Mouse (Mus musculus) adrenal gland, adult 2 months (tissue): Measurements from ENCODE around the gene Gm9945. TPM values are rescaled to one million over a fixed set of nuclear protein-coding genes. Genes with fewer than 3 reads are reported as not detected.
A peak's percentile ranks its signal among the peaks of the same experiment; 100 is the strongest.

Source experiments
- DNase-seq: peaks from one replicate; pipeline ENCODE4 v3.0.0; 2021
- polyA plus RNA-seq: library from polyadenylated mRNA; depleted of rRNA; stranded (reverse); fragments of >200 nt; gene quantifications from 2 replicates; pipeline ENCODE4 v1.2.3, GENCODE M21; 2012
- total RNA-seq, 2 experiments: library from RNA; stranded (reverse); gene quantifications; 2 replicates each; pipeline ENCODE4 v1.2.3; 2021

The Gm9945 gene
- total and polyA plus RNA-seq, 3 experiments, result not detected

DNA sequence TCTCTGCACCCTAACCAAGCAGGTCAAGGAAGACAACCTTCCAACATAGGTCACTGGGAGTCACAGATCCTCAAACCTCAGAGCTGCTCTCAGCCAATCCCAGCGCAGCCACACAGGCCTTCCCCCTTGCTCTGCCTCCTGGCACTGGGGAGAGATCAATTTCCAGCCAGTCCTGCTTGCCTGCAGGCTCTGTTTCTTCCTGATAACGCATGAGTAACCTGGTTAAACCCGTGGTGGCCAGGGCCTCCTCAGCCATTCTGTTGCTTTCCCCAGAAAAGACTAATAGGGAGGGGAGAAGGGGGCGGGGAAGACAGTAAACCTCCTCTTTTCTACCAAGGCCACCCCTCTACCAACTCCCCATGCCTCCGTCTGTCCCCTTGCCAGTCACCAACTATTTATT is 18.2 kb upstream of the Gm9945 start:
- peak; percentile 47 for DNase-seq

DNA sequence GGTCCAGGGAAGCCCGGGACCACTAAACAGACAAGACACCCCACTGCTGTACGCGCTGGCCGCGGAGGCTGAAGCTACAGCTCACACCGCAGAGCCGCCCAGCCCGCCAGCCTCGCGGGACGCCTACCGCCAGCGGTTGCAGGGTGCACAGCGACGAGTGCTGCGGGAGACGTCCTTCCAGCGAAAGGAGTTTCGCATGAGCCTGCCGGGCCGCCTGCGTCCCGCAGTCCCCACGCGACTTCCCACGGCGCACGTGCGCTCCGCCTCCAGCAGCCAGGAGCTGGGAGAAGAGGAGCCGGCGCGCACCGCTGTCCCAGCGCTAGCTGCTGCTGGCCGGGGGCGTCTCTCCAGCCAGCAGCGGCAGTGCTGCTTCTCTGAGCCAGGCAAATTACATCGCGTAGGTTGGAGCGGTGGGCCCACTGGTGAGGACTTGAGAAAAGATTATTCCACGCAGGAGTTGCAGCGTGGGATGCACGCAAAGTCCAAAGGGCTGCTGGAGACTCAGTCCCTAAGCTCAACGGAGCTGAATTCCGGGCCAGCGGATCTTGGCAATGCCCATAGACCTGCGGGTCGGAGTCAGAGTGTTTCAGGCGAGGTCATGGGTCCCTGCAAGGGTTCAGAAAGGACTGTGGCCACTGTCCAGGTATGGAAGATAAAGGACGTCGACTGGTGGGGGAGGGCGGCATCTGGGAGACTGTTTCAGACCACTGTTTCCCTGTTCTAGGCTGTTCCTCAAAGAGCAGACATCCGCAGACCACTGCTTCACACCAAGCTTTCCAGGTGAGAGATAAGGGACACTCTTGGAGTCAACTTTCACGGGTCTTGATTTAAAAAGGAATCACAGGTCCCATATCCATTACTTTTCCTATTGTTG is 16.2 kb upstream of the Gm9945 start:
- DNase-seq, result peak; percentile 45

- DNase-seq, result peak; percentile 84
Measured at GRCm38 (mm10) chr11:53466231-53466971, 13.6 kb upstream of the Gm9945 start.

DNA sequence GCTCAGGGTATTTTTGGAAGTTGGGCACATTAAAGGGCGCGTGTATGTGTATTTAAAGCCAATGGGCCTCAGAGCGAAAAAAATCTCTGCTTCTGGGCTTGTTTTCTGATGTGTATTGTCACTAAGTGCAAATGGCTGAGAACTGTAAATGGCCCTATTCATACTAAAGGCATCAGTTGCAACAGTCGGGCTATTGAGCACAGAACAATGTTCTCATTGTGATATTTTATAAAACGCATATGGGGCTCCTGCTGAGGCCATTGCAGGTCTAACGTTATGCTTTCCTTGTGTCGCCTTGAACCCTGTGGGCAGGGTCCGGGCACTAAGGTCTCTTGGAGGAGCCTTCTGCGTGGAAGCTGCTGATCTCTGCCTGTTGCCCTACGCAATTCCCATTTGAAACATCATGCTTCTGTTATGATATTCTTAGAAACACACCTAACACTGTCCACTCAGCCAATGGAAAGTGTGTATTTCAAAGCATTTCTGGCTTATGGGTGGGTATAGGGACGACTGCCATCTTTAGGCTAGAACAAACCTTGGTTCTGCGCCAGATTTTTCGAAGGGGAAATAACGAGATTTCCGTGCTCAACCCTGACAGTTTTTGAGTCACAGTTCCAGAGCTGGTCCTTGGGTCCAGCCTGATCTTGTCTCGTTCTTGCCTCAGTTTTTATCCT is 10.5 kb upstream of the Gm9945 start:
- DNase-seq, result no peak

- peak; percentile 89 for DNase-seq
Measured at GRCm38 (mm10) chr11:53469968-53470695, 9.8 kb upstream of the Gm9945 start, which contains the start of gene Gm9837. Gm9837 (minus strand) TSS chr11:53470479.

- DNase-seq, result no peak
Measured at GRCm38 (mm10) chr11:53472709-53473108, 7.3 kb upstream of the Gm9945 start.

GRCm38 (mm10) chr11:53475620-53476019 is 4.3 kb upstream of the Gm9945 start:
- no peak for DNase-seq

- DNase-seq, result no peak
Measured at GRCm38 (mm10) chr11:53477833-53478232, 2.1 kb upstream of the Gm9945 start.

DNA sequence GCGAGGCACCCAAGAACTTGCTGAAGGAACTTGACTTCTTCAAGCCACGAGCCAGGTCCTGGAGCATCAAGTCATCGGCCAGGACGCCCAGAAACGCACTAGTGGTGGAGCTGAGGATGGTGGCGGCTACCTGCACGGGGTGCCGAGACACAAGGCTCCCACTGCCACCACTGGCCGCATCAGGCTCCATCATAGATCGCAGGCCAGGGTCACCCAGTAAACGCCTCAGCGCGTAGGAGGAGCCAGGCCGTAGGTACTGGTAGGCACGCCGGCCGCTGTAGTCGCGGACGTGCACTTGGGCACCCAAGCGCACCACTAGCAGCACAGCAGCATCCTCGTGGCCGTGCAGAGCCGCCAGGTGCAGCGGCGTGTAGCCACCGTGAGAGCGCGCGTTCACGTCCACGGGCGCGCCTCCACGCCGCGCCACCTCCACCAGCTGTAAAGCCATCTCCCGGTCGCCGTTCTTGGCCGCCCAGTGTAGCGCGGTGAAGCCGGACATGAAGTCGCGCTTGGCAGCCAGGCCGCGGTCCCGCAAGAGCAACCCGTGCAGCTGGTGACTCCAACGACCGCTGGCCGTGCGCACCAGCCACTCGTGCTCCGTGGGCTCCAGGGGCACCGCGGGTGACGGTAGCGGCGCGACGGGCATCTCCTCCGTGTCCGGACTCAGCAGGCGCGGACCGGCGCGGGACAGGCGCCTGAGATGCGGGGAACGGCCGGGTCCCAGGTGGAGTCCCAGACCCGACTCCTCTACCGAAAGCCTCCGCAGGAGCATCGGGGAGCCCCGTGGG is 1.4 kb upstream of the Gm9945 start:
- no peak for DNase-seq

DNA sequence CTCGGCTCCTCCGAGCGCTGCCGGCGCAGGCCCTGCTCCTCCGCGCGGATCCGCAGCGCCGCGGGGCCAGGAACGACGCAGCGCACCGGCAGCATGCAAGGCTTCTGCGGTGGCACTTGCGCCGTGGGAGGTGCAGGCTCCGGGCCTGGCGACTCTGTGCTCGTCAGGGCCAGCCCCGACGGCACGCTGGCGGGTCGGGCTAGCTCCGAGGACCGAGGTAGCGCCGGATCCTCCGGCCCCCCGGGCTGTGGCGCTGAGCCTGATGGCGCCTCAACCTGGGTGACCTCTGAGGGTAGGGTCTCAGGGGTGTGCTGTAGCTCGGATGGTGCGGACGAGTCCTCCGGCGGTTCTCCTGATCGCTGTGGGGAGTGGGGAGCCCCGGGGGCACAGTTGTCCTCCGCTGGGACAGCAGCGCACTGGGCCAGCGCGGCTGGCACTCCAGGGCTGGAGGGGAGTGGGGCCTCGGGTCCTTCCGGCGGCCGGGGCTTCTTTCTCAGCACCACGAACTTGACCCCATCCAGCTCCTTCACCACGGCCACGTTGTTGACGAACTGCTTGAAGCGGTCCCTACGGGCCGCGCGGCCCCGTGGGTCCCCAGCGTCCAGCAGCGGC is 689 bp upstream of the Gm9945 start:
- no peak for DNase-seq

- no peak for DNase-seq
Measured at GRCm38 (mm10) chr11:53481088-53481730, 1.2 kb downstream of the Gm9945 start.

DNA sequence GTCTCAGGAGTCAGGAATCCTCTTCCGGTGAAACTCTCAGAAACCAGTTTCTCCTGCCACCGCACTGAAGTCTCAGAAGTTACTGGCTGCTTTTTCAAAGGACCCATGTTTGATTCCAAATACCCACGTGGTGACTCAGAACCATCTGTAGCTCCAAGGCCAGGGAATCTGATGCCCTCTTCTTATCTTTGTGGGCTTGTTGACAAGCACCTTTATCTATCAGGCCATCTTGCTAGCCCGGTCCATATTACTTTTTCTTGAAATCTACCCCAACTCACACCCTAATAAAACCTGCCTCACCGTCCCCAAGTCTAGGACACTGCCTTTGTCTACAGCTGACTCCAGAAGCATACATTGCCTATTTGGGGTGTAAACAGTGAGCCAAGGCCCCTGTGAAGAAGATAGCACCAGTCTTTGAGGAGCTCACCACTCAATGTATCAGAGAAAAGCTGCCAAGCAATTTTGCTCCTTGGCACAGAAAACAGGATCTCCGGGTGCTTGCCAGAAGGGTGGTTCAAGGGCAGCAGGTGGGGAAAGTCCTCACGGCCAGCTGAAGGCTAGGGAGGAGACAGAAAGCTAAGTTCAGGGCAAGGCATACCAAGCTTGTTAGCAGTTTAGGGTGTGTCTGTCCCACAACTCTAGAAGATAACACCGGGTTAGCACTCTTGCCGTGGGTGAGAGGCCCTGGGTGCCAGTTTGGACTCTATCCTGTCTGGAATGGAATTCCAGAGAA is 3.4 kb downstream of the Gm9945 start:
- peak; percentile 44 for DNase-seq

DNA sequence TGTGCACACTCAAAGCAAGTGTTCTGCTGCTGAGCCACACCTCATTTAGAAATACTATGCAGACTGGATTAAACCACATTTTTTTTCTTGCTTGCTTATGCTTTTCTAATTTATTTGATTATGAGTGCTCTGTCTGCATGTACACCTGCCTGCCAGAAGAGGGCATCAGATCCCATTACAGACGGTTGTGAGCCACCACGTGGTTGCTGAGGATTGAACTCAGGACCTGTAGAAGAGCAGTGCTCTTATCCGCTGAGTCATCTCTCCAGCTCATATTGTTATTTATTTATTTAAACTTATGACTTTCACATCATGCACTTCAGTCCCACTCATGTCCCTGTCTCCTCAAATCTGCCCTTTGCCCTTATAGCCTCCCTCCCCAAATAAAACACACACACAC is 5.8 kb downstream of the Gm9945 start:
- no peak for DNase-seq

GRCm38 (mm10) chr11:53486351-53486750 is 6.4 kb downstream of the Gm9945 start:
- DNase-seq, result no peak

DNA sequence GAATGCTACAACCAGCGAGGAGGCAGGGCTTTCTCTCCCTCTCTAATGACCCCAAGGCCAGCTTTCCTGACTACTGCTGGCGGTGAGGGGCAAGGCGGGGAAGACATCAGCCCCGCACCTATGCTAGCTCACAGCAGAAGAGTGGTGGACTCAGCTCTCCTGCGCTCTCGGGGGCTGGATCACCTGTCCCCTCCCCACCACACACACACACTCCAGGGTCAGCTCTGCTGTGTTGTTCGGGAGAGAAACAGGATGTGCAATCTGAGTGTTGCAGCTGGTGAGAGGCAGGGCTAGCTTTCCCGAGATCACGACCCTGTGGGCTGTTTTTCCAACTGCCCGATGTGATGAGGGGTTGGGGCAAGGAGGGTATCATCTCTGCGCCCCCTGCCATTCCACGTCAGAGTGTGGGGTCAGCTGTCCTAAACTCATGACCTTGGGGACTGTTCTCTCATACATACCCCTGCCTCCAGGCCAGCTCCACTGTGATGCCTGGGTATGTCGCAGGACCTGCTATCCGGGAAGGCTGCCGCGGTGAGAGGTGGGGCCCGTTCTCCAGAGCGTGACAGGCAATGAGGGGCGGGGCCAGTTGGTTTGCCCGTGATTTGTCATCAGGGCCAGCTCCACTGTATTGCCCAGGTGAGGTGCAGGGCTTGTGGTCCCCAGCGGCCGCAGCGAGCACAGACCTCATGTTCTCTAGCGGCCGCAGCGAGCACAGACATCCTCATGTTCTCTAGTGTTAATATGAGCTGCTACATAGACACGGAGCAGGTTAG is 7.0 kb downstream of the Gm9945 start:
- peak; percentile 45 for DNase-seq

DNA sequence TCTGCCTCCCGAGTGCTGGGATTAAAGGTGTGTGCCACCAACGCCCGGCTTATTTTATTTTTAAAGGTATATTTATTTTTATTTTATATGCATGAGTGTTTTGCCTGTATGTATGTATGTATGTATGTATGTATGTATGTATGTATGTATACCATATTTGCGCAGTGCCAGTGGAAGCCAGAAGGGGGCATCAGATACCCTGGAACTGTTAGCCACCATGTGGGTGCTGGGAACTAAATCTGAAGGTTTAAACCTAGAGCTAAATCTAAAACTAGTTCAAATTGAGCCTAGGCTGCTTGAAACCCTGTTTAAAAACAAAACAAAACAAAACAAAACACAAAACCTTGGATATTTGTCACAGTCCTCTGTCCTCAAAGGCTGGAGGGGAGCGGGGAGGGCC is 9.0 kb downstream of the Gm9945 start:
- DNase-seq, result no peak

GRCm38 (mm10) chr11:53489421-53489820 is 9.5 kb downstream of the Gm9945 start:
- DNase-seq, result peak; percentile 49

- no peak for DNase-seq
Measured at GRCm38 (mm10) chr11:53491954-53492401, 12.0 kb downstream of the Gm9945 start.
